Mouse (Mus musculus) thymus, postnatal 36 days (tissue): ENCODE measurements around the gene Med8.

ENCODE experiments used
- DNase-seq, 2 experiments: peaks; one replicate each; pipeline ENCODE4 v3.0.0; 2022; ENCODE audit warnings: mixed read lengths in 2 of 2

Med8 gene

DNA sequence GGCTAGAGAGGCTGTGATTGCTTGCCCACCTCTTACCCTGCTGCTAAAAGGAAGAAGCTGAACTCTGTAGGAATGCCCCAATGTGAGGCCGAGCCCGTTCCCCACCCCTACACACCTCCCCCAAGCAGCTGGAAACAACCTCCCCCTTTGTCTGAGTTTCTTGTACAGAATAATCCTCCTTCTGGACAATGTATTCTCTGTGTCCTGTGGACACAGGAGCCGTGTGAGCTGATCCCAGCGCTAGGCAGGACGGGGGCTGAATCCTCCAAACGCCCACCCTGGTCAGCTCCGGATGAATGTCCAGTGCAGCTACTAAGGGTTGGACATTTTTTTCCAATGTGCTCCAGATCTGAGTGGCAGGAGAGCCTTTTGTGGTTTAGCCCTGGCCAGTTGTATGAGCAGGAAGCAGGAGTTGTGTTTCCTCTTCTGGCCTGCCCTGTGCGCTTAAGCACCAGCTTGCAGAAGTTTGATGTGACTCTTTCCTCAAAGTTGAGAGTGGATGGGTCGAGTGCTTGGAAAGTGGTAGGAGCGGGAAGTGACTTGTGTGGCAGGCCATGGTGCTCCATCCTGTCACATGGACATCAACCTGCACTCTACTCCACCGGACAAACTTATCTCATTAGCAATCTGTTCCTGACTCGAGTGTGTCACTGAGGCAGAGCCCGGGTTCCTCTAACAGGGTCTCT is 8.1 kb downstream of the Med8 start:
- DNase-seq: no peak

DNA sequence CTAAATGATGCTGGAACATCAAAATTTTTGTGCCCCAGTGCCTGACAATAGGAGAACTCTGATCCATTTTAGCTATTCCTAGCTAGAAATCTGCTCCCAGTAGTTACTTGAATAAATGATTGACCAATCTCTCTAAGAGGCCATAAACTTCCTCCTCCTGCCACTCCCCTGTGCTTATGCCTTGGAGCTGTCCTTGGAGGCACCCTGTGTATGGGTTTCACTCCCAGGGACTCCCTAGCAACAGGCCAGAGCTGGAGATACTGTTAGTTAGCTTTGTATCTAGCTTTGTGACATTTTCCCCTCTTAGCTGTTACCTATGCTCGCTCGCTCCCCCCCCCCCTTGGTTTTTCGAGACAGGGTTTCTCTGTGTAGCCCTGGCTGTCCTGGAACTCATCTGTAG is 12.2 kb downstream of the Med8 start:
- no peak for DNase-seq

DNA sequence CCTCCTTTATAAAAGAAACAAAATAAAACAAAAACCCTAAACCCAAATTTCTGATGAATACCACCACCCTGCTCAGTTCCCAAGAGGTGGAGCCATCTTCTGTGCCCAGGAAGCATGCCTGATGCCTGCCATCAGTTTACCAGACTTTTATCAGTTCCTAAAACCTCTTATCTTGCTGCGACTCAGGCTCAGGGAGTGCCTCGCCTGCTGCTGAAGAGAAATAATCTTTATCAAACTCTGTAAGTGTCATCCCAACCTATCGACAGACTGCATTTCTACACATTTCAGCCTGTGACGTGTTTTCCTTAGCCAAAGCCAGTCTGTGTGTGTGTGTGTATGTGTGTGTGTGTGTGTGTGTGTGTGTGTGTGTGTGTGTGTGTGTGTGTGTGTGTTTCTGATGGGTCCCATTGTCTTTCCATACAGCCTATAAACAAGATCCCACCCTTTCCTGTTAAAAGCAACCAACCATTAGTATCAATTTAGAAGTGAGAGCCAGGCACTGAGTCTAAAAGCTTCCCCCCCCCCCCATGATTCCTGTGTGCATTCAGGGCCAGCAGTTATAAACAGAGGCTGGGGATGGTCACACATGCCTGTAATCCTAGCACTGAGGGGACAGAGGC is 15.5 kb downstream of the Med8 start:
- no peak for DNase-seq

DNA sequence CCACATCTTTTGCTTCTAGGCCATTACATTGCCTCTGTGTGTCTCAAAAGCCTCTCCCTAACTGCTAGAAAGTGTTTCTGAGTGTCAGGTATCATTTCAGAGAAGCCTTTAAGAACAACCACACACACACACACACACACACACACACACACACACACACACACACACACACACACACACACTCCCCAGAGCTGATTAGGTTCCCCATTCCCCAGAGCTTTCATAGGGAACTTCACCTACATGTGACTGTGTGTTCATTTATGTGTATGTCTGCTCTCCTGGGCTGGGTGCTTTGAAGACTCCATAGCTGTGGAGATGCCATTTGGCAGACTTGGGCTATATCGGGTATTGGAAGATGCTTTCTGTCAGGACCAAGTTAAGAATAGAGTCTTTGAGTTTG is 16.2 kb downstream of the Med8 start:
- no peak for DNase-seq

DNA sequence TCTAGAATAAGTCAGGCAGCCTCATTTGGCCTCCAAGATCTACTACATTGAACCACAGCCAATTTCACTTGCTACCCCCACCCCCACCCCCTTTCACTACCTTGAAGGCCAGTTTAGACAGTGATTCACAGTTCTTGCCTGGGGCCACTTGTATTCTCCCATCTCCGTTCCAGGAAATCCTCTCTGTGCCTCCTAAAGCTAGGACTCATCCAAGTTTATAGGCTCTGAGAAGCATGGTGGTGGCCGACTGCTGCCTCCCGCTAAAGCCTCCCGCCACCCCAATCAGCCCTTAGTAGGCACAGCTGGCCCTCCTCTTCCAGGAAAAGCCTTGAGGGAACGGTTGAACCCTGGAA is 18.3 kb downstream of the Med8 start:
- DNase-seq: no peak

DNA sequence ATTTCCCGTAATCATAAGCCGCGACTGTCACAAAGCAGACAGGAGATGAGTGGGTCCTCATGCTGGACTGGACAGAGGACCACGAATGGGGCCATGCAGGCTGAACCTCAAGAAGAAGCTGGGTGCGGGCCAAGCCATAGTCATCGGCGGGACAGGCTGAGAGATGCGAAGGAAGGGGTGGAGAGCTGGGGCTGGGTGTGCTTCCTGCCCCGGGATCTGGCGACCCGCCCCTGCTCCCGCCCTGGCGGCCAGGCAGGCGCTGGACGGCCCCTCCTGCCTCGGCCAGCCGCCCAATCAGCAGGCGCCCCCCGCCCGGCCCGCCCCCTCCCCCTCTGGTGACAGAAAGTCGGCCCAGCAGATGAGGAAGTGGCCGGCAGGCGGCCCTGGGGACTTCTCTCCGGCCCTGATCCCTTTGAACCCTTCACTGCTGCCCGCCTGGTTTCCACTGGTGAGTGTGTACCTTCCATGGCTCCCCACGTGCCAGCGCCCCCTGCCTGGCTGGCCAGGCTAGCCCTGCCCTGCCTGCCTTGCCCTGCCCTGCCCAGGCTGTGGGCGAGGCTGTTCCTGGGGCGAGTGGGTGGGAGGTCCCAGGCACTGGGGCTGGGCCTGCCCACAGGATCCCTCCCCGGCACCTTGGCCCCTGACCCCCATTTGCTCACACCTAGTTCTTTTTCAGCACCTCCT is 18.8 kb downstream of the Med8 start, which contains the start of gene Elovl1:
Gene Elovl1 (plus strand): TSS at position 326 of the 684 bp plus-strand sequence.
- DNase-seq: peak; percentile 77 to 86

DNA sequence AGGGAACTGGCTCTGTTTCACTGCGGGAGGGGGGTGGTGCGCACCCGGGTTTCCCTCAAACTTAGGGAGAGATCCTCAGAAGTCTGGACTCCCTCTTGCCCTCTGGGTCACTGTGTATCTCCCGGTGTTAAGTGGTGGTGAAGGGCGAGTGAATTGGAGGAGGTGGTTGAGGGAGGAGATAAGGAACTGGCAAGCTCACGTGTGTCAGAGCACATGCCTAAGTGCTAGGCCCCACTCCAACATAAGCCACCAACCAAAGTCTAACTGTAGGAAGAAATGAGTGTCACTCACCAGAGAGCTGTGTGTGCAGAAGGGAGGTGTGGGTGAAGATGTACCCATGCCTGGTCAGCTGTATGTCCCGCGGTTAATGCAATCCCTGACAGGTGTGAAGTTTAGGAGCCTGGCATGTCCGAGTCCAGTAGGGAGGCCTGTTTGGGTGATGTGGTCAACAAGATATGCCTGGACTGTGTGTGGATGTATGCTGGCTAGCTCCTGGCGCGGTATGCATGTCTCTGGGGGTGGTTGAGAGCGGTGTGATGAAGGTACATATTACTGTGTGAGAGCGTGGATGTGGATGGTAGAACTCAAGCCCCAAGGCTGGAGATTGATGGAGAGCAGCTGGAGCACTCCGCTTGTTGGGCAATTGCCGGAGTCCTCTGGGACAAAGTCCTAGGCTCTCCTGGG is 19.5 kb downstream of the Med8 start:
- no peak for DNase-seq

DNA sequence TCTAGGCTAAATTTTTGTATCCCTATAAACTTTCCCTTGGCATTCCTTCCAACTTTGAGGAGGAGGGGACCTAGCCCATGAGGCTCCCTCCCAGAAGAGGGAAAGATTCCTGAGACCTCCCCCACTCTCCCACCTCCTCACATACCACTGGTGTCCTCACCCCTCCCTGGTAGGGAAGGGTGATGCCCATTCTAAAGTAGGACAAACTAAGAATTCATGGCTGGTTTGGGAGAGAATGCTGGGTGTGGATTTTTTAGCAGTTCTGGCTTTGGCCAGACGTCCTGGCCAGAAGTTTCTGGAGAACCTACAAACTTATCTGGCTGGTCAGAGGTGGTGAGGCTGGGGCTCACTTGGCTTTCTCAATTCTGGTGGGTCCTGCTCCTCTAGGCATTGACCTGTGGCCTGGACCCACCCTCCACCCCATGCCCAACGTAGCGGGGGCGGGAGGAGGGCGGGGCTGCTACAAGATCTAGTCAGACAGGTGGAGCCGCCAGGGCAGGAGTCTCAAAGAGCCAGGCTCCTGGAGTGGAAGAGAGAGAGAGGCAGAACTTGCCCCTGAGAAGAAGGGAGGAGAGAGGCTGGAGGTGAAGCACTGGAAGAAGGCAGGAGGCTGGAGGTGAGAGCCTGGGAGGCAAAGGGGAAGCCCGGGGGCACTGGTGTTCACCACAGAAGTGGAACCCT is 20.2 kb downstream of the Med8 start:
- no peak for DNase-seq

DNA sequence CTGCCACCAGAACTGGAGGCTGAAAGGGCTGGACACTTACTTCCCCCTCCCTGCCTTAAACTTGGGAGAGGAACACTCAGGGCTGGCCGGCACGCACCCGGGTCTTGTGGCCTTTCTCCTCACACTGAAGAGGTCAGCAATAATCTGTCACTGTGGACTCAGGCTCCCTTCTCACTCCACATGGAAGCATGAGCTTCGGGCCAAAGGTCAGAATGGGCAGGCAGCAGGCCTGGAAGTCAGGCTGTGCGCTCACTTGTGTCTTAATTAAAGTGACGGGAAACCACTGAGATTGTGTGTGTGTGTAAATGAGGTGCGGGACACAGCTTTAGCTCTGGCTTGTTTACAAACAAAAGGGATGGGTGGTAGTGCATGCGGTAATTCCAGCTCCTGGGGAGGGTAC is 23.2 kb downstream of the Med8 start:
- no peak for DNase-seq

DNA sequence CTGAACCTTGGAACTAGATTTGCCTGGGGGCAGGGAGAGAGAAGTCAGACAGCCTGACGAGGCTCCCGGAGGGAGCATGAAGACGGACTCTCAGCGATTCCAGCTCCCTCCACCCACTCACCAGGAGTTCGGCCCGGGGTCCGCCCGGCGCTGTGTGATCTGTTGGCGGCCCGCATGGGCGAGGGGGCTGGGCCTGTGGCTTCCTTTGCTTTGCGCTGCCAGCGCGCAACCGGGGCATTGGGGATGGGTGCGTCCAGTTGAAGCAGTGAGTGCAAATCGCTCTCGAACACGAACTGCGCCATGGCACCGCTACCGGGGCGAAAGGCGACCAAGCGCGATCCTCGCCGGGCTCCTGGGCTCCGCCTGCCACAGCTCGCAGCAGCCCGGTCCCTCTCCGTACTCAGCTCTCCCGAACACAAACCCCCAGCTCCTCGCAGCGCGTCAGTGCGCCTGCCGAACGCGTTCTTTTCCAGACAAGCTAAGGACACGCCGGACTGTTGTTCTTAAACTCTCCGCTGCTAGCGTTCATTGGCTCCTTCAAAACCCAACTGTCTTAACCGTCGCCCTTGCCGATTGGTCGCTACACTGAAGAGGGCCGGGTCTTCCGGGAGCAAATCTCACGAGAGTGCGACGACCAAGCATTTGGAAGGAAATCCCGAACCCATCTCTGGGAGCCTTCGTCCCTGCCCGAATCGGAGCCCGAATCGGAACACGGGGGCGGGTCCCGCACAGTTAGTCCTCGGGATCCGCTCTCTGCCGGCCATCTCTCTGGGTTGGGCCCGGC is 27.9 kb downstream of the Med8 start, which contains the start of gene Cdc20:
Gene Cdc20 (minus strand): TSS at position 533 of the 784 bp plus-strand sequence.
- DNase-seq: peak; percentile 87 to 90

DNA sequence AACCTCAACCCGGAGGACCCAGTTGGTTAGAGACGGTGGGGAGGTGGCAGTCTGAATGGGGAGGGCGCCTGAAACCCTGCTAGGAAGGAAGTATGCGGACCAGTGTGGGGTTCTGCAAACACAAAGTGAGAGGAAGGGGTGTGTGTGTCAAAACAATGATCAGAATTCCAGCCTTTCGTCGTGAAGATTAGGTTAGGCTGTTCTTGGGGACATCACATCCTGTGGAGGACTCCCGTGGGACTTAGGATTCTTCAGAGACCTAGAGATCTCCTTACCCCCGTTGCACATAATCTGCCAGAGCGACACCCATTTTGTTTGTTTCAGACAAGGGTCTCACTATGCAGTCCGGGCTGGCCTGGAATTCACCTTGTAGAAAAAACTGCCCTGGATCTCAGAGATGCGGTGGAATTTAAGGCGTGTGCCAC is 28.7 kb downstream of the Med8 start:
- peak; percentile 52 to 58 for DNase-seq

DNA sequence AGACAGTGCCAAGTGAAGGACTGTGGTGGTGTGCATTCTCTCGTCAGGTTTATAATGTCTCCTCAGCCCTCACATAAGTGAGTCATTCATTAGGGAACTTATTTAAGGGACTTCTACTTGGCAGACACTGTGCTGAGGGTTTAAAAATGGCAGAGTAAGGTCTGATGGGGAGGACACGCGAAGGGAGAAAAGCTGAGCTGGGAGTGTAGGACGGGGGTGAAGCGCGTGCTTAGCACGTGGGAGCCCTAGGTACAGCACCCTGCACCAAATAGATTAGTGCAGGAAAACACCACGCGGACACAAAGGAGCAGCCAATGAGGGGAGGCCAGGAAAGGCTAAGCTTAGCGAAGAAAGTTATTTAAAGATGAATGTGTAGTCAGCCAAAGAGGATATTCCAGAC is 36.0 kb downstream of the Med8 start:
- DNase-seq: no peak

DNA sequence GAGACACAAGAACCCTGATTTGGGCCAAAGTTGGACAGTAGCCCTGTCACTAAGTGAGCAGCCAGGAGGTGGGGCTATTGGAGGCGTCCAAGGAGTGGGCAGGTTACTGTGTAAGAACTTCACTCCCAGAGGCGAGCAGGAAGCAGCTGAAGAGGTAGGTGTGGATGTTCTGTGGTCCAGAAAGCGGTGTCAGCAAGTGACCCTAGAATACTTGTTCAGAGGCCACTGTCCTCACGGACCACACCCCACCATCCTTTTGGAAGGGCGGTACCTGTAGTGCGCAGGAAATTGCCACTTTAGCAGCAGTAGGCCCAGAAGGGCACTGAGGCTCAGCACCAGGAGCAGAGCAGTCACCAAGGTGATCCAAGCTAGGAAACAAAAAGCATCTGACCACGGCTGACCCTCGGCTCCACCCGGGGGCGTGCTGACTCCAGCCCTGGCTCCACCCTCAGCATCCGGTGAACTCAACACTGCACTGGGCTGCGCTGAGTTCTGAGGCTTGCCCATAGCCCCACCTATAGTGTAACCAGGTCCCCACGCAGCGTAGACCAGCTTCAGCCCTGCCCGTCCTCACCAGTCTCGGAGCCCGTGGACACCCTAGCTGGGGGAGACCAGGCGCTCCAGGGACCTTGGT is 36.8 kb downstream of the Med8 start:
- DNase-seq: no peak

DNA sequence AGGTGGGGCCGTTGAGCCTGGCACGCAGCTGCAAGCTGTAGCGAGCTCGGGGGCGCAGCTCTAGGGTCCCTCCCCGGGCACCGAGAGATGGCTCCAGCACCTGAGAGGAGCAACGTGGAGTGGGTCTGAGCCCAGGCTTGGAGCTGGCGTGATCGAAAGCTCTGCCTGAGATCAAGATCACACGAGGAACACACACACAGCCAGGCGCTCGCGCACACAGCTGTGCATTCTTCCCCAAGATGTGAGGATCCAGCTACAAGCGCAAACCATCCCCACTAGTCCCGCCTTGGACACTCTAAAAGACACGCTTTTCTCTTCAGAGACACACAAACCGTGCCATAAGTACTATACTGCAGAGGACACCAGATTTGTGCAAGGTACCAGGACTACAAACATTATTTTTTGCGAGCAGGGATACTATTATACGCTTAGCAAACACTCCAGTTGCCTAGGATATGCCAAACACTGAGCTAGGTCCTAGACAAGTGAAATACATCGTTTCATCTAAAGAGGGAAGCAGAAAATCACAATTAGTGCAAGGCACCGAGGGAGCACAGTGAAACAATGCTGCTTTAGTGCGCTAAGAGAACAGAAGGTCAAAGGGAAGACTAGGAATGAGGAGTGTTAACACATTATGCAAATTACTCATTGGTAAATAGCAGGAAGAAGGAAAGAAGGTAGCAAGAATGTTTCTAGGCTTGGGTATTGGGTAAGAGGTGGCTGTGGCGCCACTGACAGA is 37.4 kb downstream of the Med8 start:
- no peak for DNase-seq

DNA sequence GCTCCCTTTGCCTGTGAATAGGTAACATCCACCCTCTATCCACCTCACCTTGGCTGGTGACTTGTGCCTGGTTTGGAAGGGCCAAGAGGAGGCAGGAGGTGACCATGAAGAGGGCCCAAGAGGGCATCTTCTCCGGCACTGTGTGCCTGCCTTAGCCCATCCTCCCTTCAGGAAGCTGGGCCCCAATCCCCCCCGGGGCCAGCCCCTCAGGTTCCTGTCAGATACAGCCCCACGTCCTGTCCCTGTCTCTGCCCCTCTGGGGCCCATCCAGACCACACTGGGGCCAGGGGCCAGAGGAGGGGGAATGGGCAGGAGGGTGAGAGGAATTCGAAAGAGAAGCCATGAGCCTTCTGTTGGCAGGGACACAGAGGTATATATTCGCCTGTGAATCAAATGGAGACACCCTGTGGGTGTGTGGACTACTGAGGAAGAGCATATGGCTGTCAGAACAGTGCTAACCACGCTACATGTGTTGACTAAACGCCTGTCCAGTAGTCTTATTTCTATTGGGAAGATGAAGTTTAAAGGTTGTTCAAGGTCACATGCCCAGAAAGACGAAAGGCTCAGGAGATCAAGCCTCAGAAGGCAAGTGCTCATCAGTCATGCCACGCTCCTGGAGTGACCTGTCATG is 48.3 kb downstream of the Med8 start, which contains the start of gene Mpl:
Gene Mpl (minus strand): TSS at position 169 of the 631 bp plus-strand sequence.
- no peak for DNase-seq

DNA sequence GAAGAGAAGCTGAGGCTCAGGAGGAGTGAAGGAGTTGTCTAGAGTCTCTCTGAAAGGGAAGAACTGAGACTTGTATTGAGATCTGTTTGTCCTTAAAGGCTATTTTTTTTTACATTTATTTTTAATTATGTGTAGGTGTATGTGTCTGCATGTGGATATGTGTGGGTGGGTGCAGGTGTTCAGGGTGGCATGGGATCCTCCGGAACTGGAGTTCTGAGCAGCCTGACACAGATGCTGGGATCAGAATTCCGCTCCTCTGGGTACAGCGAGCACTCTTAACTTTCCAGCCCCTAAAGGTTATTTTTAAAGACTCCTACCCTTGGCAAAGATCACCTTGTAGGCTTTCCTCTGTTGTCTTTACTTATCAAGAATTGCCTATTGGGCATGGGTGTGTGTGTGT is 55.8 kb downstream of the Med8 start:
- no peak for DNase-seq
